Comparison of ENCODE assay signal across 11 mouse cellular contexts in genomic region chr16:31475123-31475968, GRCm38 (mm10). TPM values are rescaled to one million over a fixed set of nuclear protein-coding genes. Genes with fewer than 3 reads are reported as not detected.
A peak's percentile ranks its signal among the peaks of the same experiment; 100 is the strongest.
DNase-seq lines count a peak whose midpoint lies in the region; ATAC-seq lines count a peak whose summit lies in the region.
"Had no signal": no experiment of that assay in that cellular context is flagged by ENCODE, and none has a peak within 500 bp of the region (broad histone marks: within the 10 kb centered on the region; RNA-seq: fewer than 3 reads in every experiment).

No protein-coding gene starts in this region.

- no peaks in the 10 kb centered on the region for H3K27me3 ChIP-seq in midbrain, embryonic 14.5 days (ENCODE audit: control insufficient read depth, insufficient read depth, low read length)
- no peaks in the 10 kb centered on the region for H3K27me3 ChIP-seq in midbrain, embryonic 10.5 days (ENCODE audit: low read depth, poor library complexity, severe bottlenecking)
- H3K27me3 ChIP-seq in stomach, embryonic 15.5 days (replicated peaks), result no peaks in the 10 kb centered on the region

- H3K9me3 ChIP-seq in midbrain, embryonic 14.5 days (ENCODE audit: control insufficient read depth, low read length), result peaks cover 7% of the 10 kb centered on the region; the same call in 1 of the 2 replicates
- H3K9me3 ChIP-seq in midbrain, embryonic 10.5 days (replicated peaks), result peaks cover 7% of the 10 kb centered on the region
- H3K9me3 ChIP-seq in stomach, embryonic 15.5 days, result no peaks in the 10 kb centered on the region

- intact Hi-C loops in gastrocnemius, postnatal 36 days (cut with DNase I), result no loop called here

- no peak overlapping the region for H3K9ac ChIP-seq in midbrain, embryonic 14.5 days (replicated peaks; ENCODE audit: low read length)
- H3K9ac ChIP-seq in stomach, embryonic 15.5 days, result no peak overlapping the region

- H3K36me3 ChIP-seq in midbrain, embryonic 14.5 days (ENCODE audit: control insufficient read depth, insufficient read depth, low read length), result no peaks in the 10 kb centered on the region
- no peaks in the 10 kb centered on the region for H3K36me3 ChIP-seq in midbrain, embryonic 10.5 days
- no peaks in the 10 kb centered on the region for H3K36me3 ChIP-seq in stomach, embryonic 15.5 days

- peak; percentile 31 for DNase-seq in midbrain, embryonic 14.5 days
- no peak for DNase-seq in midbrain, embryonic 10.5 days (ENCODE audit: low spot score)
- peak; percentile 82 to 85 for DNase-seq in cerebellum, postnatal 25 days
- DNase-seq in gastrocnemius, postnatal 36 days, result peak; percentile 31 to 34
- DNase-seq in kidney, postnatal 10 days, result no peak
- DNase-seq in c-Kit-positive CD71-positive TER-119-positive erythroid progenitor cells, embryonic 14.5 days (ENCODE audit: low spot score), result no peak
- DNase-seq: adrenal gland, postnatal 36 days; kidney, adult 18-20 months; thymus, postnatal 25 days had no signal

- 68% methylated on average over 9 of the region's 9 CpGs for WGBS in midbrain, embryonic 14.5 days
- WGBS in midbrain, embryonic 10.5 days, result 82% methylated on average over 9 of the region's 9 CpGs
- 53% methylated on average over 9 of the region's 9 CpGs for WGBS in stomach, embryonic 15.5 days

- H3K4me2 ChIP-seq in midbrain, embryonic 14.5 days (ENCODE audit: low read length), result no peak overlapping the region
- no peak overlapping the region for H3K4me2 ChIP-seq in stomach, embryonic 15.5 days

- ATAC-seq in midbrain, embryonic 14.5 days (ENCODE audit: low FRiP score, low TSS enrichment), result no peak
- peak; percentile 44; the same call in 1 of the 2 replicates for ATAC-seq in stomach, embryonic 15.5 days (ENCODE audit: insufficient read depth, low FRiP score, low read depth)
- ATAC-seq in granulocyte monocyte progenitor cell, adult 5-6 weeks (replicated peaks; ENCODE audit: poor library complexity, severe bottlenecking), result no peak

- no peak overlapping the region for H3K4me3 ChIP-seq in midbrain, embryonic 14.5 days (replicated peaks; ENCODE audit: low read depth, low read length)
- no peak overlapping the region for H3K4me3 ChIP-seq in midbrain, embryonic 10.5 days
- H3K4me3 ChIP-seq in stomach, embryonic 15.5 days (replicated peaks), result no peak overlapping the region

- no peak overlapping the region for H3K27ac ChIP-seq in midbrain, embryonic 14.5 days (replicated peaks; ENCODE audit: low read depth, low read length)
- H3K27ac ChIP-seq in midbrain, embryonic 10.5 days (replicated peaks), result no peak overlapping the region
- H3K27ac ChIP-seq in stomach, embryonic 15.5 days, result peak overlapping the region; percentile 61; the same call in 1 of the 2 replicates

- H3K4me1 ChIP-seq in midbrain, embryonic 14.5 days (ENCODE audit: control insufficient read depth, insufficient read depth, low read length), result 0 out of 2 replicates have a peak, but pooled peaks cover 4% of the 10 kb centered on the region
- H3K4me1 ChIP-seq in midbrain, embryonic 10.5 days, result peaks cover 8% of the 10 kb centered on the region; the same call in 1 of the 2 replicates
- no peaks in the 10 kb centered on the region; the same call in 1 of the 2 replicates for H3K4me1 ChIP-seq in stomach, embryonic 15.5 days

RNA-seq across cellular contexts. Expression of gene Bdh1, which starts 53.3 kb away (rescaled TPM):
- polyA plus RNA-seq in midbrain, embryonic 14.5 days (2014; fragmentation: Nextera tagmentation; extraction: Ambion mirVana), result 76.5 and 125 TPM in 2 replicates
- polyA plus RNA-seq in midbrain, embryonic 10.5 days (2016; fragmentation: Nextera tagmentation; extraction: Ambion mirVana), result 11.2 and 15.2 TPM in 2 replicates
- 10 to 100 TPM; 42.7 to 51.2 TPM for total RNA-seq in gastrocnemius, postnatal 36 days (2021)
- 62.6 and 85.6 TPM in 2 replicates for polyA plus RNA-seq in stomach, embryonic 15.5 days (2015; fragmentation: Nextera tagmentation; extraction: Ambion mirVana)
- 0.34 and 0.56 TPM in 2 replicates for total RNA-seq in granulocyte monocyte progenitor cell, adult 5-6 weeks (2014; fragmentation: Nextera tagmentation)
- 0.78 and 2.9 TPM in 2 replicates for total RNA-seq in granulocyte monocyte progenitor cell, adult 5-6 weeks (2017)

Comparison
In these comparisons a context has a peak if more than half of its experiments do, and no peak if none do; other contexts are left out.
1. DNase-seq: peak in midbrain, embryonic 14.5 days (single experiment), cerebellum, postnatal 25 days (2 of 2) and gastrocnemius, postnatal 36 days (2 of 2); none in midbrain, embryonic 10.5 days (single experiment), kidney, postnatal 10 days (single experiment) and c-Kit-positive CD71-positive TER-119-positive erythroid progenitor cells, embryonic 14.5 days (single experiment).